Mouse (Mus musculus) C2C12 (cell line): ENCODE measurements at regions not wholly inside any gene's neighbourhood (a gene's known extent, or its start where the extent isn't known, plus 50 kb on each side); places are given as distances from the start of the nearest gene placed in this dataset.

Experiments
- H3K27me3 ChIP-seq: one replicate; pipeline ENCODE4 v1.6.1; 2011; ENCODE audit not compliant: control insufficient read depth, insufficient read depth, insufficient read length
- H3K36me3 ChIP-seq: one replicate; pipeline ENCODE4 v1.6.1; 2011; ENCODE audit not compliant: control insufficient read depth, insufficient read depth
- H3K4me3 ChIP-seq: one replicate; pipeline ENCODE4 v1.5.1; 2011; ENCODE audit warnings: mild to moderate bottlenecking, control low read depth; ENCODE audit not compliant: poor library complexity, insufficient read depth, severe bottlenecking
- H3K79me2 ChIP-seq: one replicate; pipeline ENCODE4 v1.6.1; 2011; ENCODE audit not compliant: control insufficient read depth, insufficient read depth
- H3K79me3 ChIP-seq: one replicate; pipeline ENCODE4 v1.6.1; 2011; ENCODE audit warnings: low read depth, control low read depth
- H3ac ChIP-seq: one replicate; pipeline ENCODE3; 2011; ENCODE audit warnings: low read depth; ENCODE audit not compliant: control insufficient read depth, insufficient read length
- CEBPB ChIP-seq: IDR thresholded peaks from one replicate; pipeline ENCODE4 v1.6.1; 2011; ENCODE audit warnings: low read depth, mild to moderate bottlenecking, control low read depth, moderate library complexity
- CTCF ChIP-seq: IDR thresholded peaks from one replicate; pipeline ENCODE4 v1.5.1; 2011; ENCODE audit not compliant: control insufficient read depth, insufficient read depth, insufficient read length
- FOSL1 ChIP-seq: IDR thresholded peaks from one replicate; pipeline ENCODE4 v1.8.0; 2011; ENCODE audit warnings: mild to moderate bottlenecking, low read length; ENCODE audit not compliant: poor library complexity, insufficient read depth, severe bottlenecking
- MAX ChIP-seq: IDR thresholded peaks from one replicate; pipeline ENCODE4 v1.6.1; 2011; ENCODE audit warnings: mild to moderate bottlenecking, control low read depth
- MYOD1 ChIP-seq: IDR thresholded peaks from one replicate; pipeline ENCODE4 v1.6.1; 2011; ENCODE audit warnings: low read depth; ENCODE audit not compliant: control insufficient read depth, insufficient read length
- MYOG ChIP-seq: IDR thresholded peaks from one replicate; pipeline ENCODE4 v1.6.1; 2011; ENCODE audit not compliant: control insufficient read depth, insufficient read length; ENCODE audit errors: extremely low read depth
- USF1 ChIP-seq: IDR thresholded peaks from one replicate; pipeline ENCODE4 v1.6.1; 2011; ENCODE audit warnings: low read depth, mild to moderate bottlenecking, control low read depth, moderate library complexity

DNA sequence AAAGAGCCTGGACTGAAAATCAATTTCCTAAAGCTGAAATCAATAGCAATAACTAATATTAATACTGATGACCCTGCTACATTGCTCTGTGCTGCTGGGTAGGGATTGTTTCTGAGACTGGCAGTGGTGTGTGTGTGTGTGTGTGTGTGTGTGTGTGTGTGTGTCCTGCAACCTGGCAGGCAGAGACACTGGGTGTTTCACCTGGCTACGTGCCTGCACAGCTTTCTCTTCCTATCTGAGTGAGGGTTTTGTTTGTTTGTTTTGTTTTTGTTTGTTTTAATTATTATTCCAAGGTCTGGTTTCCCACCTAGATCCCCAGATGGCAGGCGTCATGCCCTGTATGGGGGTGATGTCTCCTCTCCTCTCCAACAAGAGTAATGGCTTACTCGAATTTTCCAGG is 54.5 kb upstream of the Rxra start:
- Histone ChIP-seq H3K27me3 (peaks cover 51% of the 10 kb centered on the region), H3K4me3 (no peak overlapping the region), H3ac (no peak overlapping the region), H3K36me3 (no peaks in the 10 kb centered on the region), H3K79me2 (no peaks in the 10 kb centered on the region), H3K79me3 (no peaks in the 10 kb centered on the region)
- TF ChIP-seq CTCF (no peak), MYOD1 (no peak), USF1 (no peak), MAX (no peak), FOSL1 (no peak), CEBPB (no peak), MYOG (no peak)

DNA sequence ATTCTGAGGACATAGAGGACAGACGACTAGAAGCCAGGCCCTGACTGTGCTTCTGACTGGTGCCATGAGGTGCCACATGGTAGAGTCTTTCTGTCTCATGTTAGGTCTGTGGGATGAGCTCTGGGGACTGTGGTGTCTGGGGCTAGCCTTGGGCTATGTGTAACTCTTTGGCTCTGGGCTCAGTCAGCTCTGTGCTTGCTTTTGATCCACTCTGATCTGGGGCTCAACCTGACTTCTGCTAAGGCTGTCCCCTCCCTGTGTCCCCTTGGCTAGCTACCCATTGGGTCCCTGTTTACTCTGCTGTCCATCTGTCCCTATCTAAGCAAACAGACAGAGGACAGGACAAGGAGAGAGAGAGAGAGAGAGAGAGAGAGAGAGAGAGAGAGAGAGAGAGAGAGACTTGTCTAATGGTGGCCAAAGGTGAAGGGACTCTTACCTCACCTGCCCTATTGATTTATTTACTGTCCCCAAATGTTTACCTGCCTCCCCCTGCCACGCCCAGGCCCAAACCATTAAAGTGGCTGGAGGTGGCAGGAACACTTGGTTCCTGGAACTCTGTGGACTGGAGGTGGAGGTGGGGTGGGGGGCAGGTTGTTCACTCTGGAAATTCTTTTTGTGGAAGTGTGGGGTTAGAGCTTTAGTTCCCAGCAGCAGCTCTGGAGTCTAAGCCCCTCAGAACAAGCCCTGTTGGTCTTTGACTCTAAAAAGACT is 51.4 kb upstream of the Rxra start:
- peaks cover 25% of the 10 kb centered on the region for H3K27me3 ChIP-seq
- H3ac ChIP-seq, result no peak overlapping the region
- no peak overlapping the region for H3K4me3 ChIP-seq
- no peaks in the 10 kb centered on the region for H3K36me3 ChIP-seq
- TF ChIP-seq MYOG (no peak), MYOD1 (no peak), MAX (no peak), USF1 (no peak), CEBPB (no peak), CTCF (no peak), FOSL1 (no peak)
- H3K79me2 ChIP-seq, result no peaks in the 10 kb centered on the region
- H3K79me3 ChIP-seq, result no peaks in the 10 kb centered on the region
